15 mouse cellular contexts compared by ENCODE assay signal in genomic region chr17:86436583-86437370, GRCm38 (mm10).
A peak's percentile ranks its signal among the peaks of the same experiment; 100 is the strongest.
DNase-seq lines count a peak whose midpoint lies in the region; ATAC-seq and TF ChIP-seq lines count a peak whose summit lies in the region.
"Had no signal": no experiment of that assay in that cellular context is flagged by ENCODE, and none has a peak within 500 bp of the region (broad histone marks: within the 10 kb centered on the region; RNA-seq: fewer than 3 reads in every experiment).

No protein-coding gene starts in this region.

- intact Hi-C loops in left cerebral cortex, postnatal 4 days (cut with DNase I): no loop called here

- peak; percentile 52; the same call in 1 of the 2 replicates for ATAC-seq in lung, postnatal 0 days
- ATAC-seq in granulocyte monocyte progenitor cell, adult 5-6 weeks (replicated peaks; ENCODE audit: poor library complexity, severe bottlenecking): 0 out of 2 replicates have a peak, but pooled peaks have one; percentile 8

- no peak overlapping the region for H3K4me3 ChIP-seq in heart, embryonic 10.5 days
- H3K4me3 ChIP-seq in lung, postnatal 0 days (ENCODE audit: low read depth, low read length): no peak overlapping the region
- H3K4me3 ChIP-seq: limb, embryonic 13.5 days; lung, embryonic 15.5 days; midbrain, embryonic 15.5 days had no signal

- H3K4me1 ChIP-seq in heart, embryonic 10.5 days: peaks cover 46% of the 10 kb centered on the region
- 0 out of 2 replicates have a peak, but pooled peaks cover 7% of the 10 kb centered on the region for H3K4me1 ChIP-seq in lung, postnatal 0 days (ENCODE audit: insufficient read depth, low read depth, low read length)

- no peak overlapping the region for H3K4me2 ChIP-seq in lung, postnatal 0 days (replicated peaks; ENCODE audit: low read depth, low read length)
- H3K4me2 ChIP-seq: hindbrain, embryonic 14.5 days; limb, embryonic 13.5 days; midbrain, embryonic 15.5 days had no signal

- peak overlapping the region; percentile 69; the same call in 1 of the 2 replicates for H3K27ac ChIP-seq in heart, embryonic 10.5 days
- no peak overlapping the region for H3K27ac ChIP-seq in lung, postnatal 0 days (ENCODE audit: low read length)
- H3K27ac ChIP-seq: hindbrain, embryonic 14.5 days; limb, embryonic 13.5 days; lung, embryonic 15.5 days; midbrain, embryonic 15.5 days had no signal

- WGBS in heart, embryonic 10.5 days: 87% methylated on average over 12 of the region's 12 CpGs
- 73% methylated on average over 12 of the region's 12 CpGs for WGBS in lung, postnatal 0 days

- DNase-seq in heart, embryonic 10.5 days (ENCODE audit: low spot score): no peak
- no peak for DNase-seq in heart, adult 9 months (ENCODE audit: low spot score in 2 of 2)
- DNase-seq in lung, postnatal 0 days (ENCODE audit: low spot score): peak; percentile 29
- no peak for DNase-seq in lung, postnatal 4 days
- peak; percentile 58 to 60 for DNase-seq in spleen, postnatal 36 days (ENCODE audit: low spot score in 2 of 2)
- no peak for DNase-seq in layer of hippocampus, postnatal 10 days (ENCODE audit: low spot score in 2 of 2)
- no peak for DNase-seq in left cerebral cortex, postnatal 4 days
- DNase-seq: adrenal gland, postnatal 25 days; kidney, adult 8-10 months; layer of hippocampus, adult 9-11 months had no signal

- TF ChIP-seq CTCF in lung, postnatal 0 days (IDR thresholded peaks at IDR 0.05): no peak

- H3K9me3 ChIP-seq in heart, embryonic 10.5 days: no peaks in the 10 kb centered on the region
- no peaks in the 10 kb centered on the region for H3K9me3 ChIP-seq in lung, postnatal 0 days (ENCODE audit: low read length)
- H3K9me3 ChIP-seq: limb, embryonic 13.5 days; lung, embryonic 15.5 days; midbrain, embryonic 15.5 days had no signal

- no peak for TF ChIP-seq EP300 in lung, postnatal 0 days (IDR thresholded peaks at IDR 0.05)

- H3K9ac ChIP-seq in lung, postnatal 0 days (replicated peaks; ENCODE audit: low read depth): no peak overlapping the region
- H3K9ac ChIP-seq: hindbrain, embryonic 14.5 days; limb, embryonic 13.5 days; lung, embryonic 15.5 days; midbrain, embryonic 15.5 days had no signal

- H3K27me3 ChIP-seq in heart, embryonic 10.5 days (ENCODE audit: insufficient read depth, poor library complexity, severe bottlenecking): no peaks in the 10 kb centered on the region
- H3K27me3 ChIP-seq in lung, postnatal 0 days (replicated peaks; ENCODE audit: insufficient read depth, low read length): no peaks in the 10 kb centered on the region
- H3K27me3 ChIP-seq: limb, embryonic 13.5 days; lung, embryonic 15.5 days; midbrain, embryonic 15.5 days had no signal

- H3K36me3 ChIP-seq in heart, embryonic 10.5 days: no peaks in the 10 kb centered on the region
- no peaks in the 10 kb centered on the region for H3K36me3 ChIP-seq in lung, postnatal 0 days (ENCODE audit: insufficient read depth, low read length)
- H3K36me3 ChIP-seq: limb, embryonic 13.5 days; lung, embryonic 15.5 days; midbrain, embryonic 15.5 days had no signal

Comparison
In these comparisons a context has a peak if more than half of its experiments do, and no peak if none do; other contexts are left out.
1. DNase-seq: peak in lung, postnatal 0 days (single experiment) and spleen, postnatal 36 days (2 of 2); none in heart, embryonic 10.5 days (single experiment), heart, adult 9 months (0 of 2), lung, postnatal 4 days (0 of 2), layer of hippocampus, postnatal 10 days (0 of 2) and left cerebral cortex, postnatal 4 days (single experiment).